Mouse (Mus musculus) heart, postnatal 0 days (tissue): ENCODE measurements around the gene 9230104L09Rik.

ENCODE experiments used
- CTCF ChIP-seq: IDR thresholded peaks from 2 replicates; pipeline ENCODE4 v1.5.1; 2016; ENCODE audit warnings: antibody characterized with exemption, control low read depth, low read depth
- EP300 ChIP-seq: IDR thresholded peaks from 2 replicates; pipeline ENCODE4 v1.6.1; 2016; ENCODE audit warnings: antibody characterized with exemption, low read depth

- no peak for TF ChIP-seq CTCF
- TF ChIP-seq EP300, result no peak
These were observed 63.3 kb downstream of the 9230104L09Rik start for GRCm38 (mm10) chr2:148801491-148801921.
